Mouse (Mus musculus): ENCODE measurements around the gene Mroh9. TPM values are rescaled to one million over a fixed set of nuclear protein-coding genes. Genes with fewer than 3 reads are reported as not detected.

The Mroh9 gene
- polyA plus RNA-seq, 1 experiment from 2014 or later, result not detected

DNA sequence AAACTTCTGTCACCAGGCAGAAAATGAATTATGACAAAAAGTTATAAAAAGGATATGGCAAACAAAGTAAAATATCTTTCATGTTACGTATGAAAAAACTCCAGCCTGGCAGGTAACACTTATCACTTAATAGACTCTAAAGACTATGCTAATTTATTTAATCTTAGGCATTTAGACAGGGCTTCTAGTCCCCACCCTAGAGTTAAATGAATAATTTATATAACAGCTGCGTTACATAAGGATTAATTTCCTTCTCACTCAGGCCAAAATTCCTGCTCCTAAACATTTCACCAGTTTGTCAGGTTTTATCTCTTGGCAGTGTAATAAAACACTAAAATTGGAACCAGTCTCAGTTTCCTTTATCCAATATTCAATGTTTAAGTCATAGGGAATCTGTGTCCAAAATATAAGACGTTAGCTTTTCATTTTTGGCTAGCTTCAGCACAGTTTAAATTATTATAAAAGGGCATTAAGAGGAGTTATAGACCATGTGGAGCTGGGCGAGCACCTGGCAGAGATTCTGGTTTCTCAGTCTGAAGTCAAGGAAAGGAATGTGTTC, 84.1 kb downstream of the Mroh9 start:
- no peaks in the 10 kb centered on the region for H3K36me3 ChIP-seq (ENCODE audit: control insufficient read depth, insufficient read depth, low read length)
- no peaks in the 10 kb centered on the region for H3K27me3 ChIP-seq (ENCODE audit: control insufficient read depth, insufficient read depth, low read length)
- peak overlapping the region; percentile 41; the same call in 1 of the 2 replicates for H3K27ac ChIP-seq (ENCODE audit: low read length)
- no peak overlapping the region for H3K4me2 ChIP-seq (replicated peaks; ENCODE audit: low read depth, low read length)
- no peak overlapping the region for H3K9ac ChIP-seq (replicated peaks; ENCODE audit: low read depth, low read length)
- no peak overlapping the region for H3K4me3 ChIP-seq (ENCODE audit: low read depth, low read length)
- no peaks in the 10 kb centered on the region for H3K9me3 ChIP-seq (ENCODE audit: control insufficient read depth, low read depth, low read length)
- WGBS, result 49% methylated on average over 4 of the region's 4 CpGs
- no peaks in the 10 kb centered on the region for H3K4me1 ChIP-seq (ENCODE audit: control insufficient read depth, insufficient read depth, low read length)
- ATAC-seq (ENCODE audit: insufficient number of reproducible peaks, insufficient read depth, low FRiP score, low read depth), result peak; percentile 69; the same call in 1 of the 2 replicates

DNA sequence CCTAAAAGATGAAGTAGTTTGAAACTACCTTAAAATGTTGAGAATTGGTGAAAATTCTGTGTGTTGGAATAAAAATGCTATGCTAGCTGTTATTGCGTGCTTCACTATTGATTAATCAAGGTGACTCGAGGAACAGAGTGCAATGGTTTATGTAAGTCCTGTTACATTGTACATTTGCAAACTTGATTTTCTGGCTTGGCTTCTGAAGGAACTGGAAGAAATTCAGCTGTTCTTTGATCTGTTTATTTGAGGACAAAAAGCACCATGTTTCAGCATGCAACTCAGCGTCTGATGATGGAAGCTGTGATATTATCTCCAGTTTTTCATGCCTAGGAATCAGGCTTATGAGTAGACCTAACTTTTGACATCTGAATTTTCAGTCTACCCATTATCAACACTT, 97.9 kb downstream of the Mroh9 start:
- WGBS, result 49% methylated on average over 3 of the region's 3 CpGs
- no peak overlapping the region for H3K27ac ChIP-seq (ENCODE audit: low read length)
- no peaks in the 10 kb centered on the region for H3K4me1 ChIP-seq (ENCODE audit: control insufficient read depth, insufficient read depth, low read length)
- ATAC-seq (ENCODE audit: insufficient number of reproducible peaks, insufficient read depth, low FRiP score, low read depth), result no peak
- no peaks in the 10 kb centered on the region for H3K36me3 ChIP-seq (ENCODE audit: control insufficient read depth, insufficient read depth, low read length)
- no peak overlapping the region for H3K4me3 ChIP-seq (ENCODE audit: low read depth, low read length)
- H3K27me3 ChIP-seq (ENCODE audit: control insufficient read depth, insufficient read depth, low read length), result no peaks in the 10 kb centered on the region
- no peak overlapping the region for H3K9ac ChIP-seq (replicated peaks; ENCODE audit: low read depth, low read length)
- no peaks in the 10 kb centered on the region for H3K9me3 ChIP-seq (ENCODE audit: control insufficient read depth, low read depth, low read length)
- H3K4me2 ChIP-seq (replicated peaks; ENCODE audit: low read depth, low read length), result no peak overlapping the region

DNA sequence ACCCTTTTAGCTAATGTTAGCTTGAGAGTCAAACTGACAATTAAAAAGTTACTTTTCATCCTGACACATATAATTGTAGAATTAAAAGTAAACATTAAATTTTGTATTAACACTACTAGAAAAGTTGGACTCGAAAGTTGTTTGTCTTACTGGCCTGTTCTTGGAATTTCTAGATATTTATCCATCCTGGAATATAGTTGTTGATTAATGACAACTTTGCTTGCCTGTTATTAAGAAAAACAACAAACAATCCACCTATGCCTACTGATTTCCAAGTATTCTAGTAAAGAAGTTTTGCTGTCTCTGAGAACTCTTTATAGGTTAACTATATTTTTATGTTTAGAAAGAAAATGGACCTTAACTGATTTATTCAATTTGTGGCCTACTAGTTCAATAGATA, 98.7 kb downstream of the Mroh9 start:
- Histone ChIP-seq H3K9ac (replicated peaks; ENCODE audit: low read depth, low read length) (no peak overlapping the region), H3K4me2 (replicated peaks; ENCODE audit: low read depth, low read length) (no peak overlapping the region), H3K27ac (ENCODE audit: low read length) (no peak overlapping the region), H3K9me3 (ENCODE audit: control insufficient read depth, low read depth, low read length) (no peaks in the 10 kb centered on the region), H3K27me3 (ENCODE audit: control insufficient read depth, insufficient read depth, low read length) (no peaks in the 10 kb centered on the region), H3K4me3 (ENCODE audit: low read depth, low read length) (no peak overlapping the region), H3K4me1 (ENCODE audit: control insufficient read depth, insufficient read depth, low read length) (no peaks in the 10 kb centered on the region), H3K36me3 (ENCODE audit: control insufficient read depth, insufficient read depth, low read length) (no peaks in the 10 kb centered on the region)
- no peak for ATAC-seq (ENCODE audit: insufficient number of reproducible peaks, insufficient read depth, low FRiP score, low read depth)
- 68% methylated on average over 1 of the region's 1 CpGs for WGBS

DNA sequence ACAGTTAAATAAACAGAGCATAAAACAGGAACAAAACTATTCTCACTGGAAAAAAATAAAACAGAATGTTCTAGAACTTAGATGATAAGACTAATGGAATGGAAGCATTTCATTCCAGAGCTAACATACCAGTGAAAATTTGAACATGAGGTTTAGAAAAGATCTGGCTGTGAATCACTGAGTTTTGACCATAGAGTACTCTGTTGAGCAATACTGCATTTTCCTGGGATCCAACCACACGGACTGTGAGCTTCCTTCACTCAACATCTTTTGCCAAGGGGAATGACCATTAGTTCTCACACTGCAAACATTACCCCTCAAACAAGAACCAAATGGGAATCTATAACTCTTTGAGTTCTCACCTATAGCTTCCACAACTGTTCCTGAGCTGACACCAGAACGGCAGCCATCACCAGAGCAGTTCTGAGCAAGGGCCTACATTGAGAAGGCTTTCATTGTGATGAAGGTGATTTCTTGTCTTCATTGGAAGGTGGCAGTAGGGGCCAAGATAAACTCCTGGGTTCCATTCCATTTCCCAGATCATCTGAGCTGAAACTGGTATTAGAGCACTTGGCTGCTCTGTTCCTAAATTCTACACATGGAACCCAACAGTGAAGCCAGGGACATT, 99.2 kb downstream of the Mroh9 start:
- WGBS, result 84% methylated on average over 2 of the region's 2 CpGs
- Histone ChIP-seq H3K9ac (replicated peaks; ENCODE audit: low read depth, low read length) (no peak overlapping the region), H3K36me3 (ENCODE audit: control insufficient read depth, insufficient read depth, low read length) (no peaks in the 10 kb centered on the region), H3K4me3 (ENCODE audit: low read depth, low read length) (no peak overlapping the region), H3K4me1 (ENCODE audit: control insufficient read depth, insufficient read depth, low read length) (no peaks in the 10 kb centered on the region), H3K4me2 (replicated peaks; ENCODE audit: low read depth, low read length) (no peak overlapping the region), H3K27ac (ENCODE audit: low read length) (no peak overlapping the region), H3K27me3 (ENCODE audit: control insufficient read depth, insufficient read depth, low read length) (no peaks in the 10 kb centered on the region), H3K9me3 (ENCODE audit: control insufficient read depth, low read depth, low read length) (no peaks in the 10 kb centered on the region)
- ATAC-seq (ENCODE audit: insufficient number of reproducible peaks, insufficient read depth, low FRiP score, low read depth), result no peak

DNA sequence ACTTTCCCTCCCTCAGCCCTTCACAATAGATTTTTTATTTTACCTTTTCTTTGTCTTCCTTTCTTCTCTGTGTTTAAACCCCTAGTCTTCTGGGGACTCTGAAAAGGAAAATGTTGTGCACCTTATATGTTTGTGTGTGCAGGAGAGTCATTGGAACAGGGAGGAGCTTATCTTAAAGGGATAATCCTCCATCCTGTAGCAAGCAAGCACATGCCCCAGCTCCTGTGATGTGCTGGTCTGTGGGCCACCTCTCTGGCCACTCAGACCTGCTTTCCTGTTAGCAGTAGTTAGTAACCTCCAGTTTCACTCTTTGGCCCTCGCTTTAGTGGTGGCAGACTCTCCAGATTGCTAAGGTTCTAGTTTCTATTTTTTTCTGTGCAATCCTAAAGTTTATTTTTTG, 101.0 kb downstream of the Mroh9 start, which contains the start of gene Fmo3:
Fmo3 (minus strand) TSS at position 101 of the 400 bp plus-strand sequence.
- Histone ChIP-seq H3K27me3 (ENCODE audit: control insufficient read depth, insufficient read depth, low read length) (no peaks in the 10 kb centered on the region), H3K9me3 (ENCODE audit: control insufficient read depth, low read depth, low read length) (no peaks in the 10 kb centered on the region), H3K27ac (ENCODE audit: low read length) (no peak within 1 kb of the TSS), H3K4me2 (replicated peaks; ENCODE audit: low read depth, low read length) (no peak within 1 kb of the TSS), H3K4me1 (ENCODE audit: control insufficient read depth, insufficient read depth, low read length) (no peaks in the 10 kb centered on the region), H3K36me3 (ENCODE audit: control insufficient read depth, insufficient read depth, low read length) (no peaks in the 10 kb centered on the region), H3K9ac (replicated peaks; ENCODE audit: low read depth, low read length) (no peak within 1 kb of the TSS), H3K4me3 (ENCODE audit: low read depth, low read length) (no peak within 1 kb of the TSS)
- WGBS, result 79% methylated on average over 1 of the region's 1 CpGs
- no peak for ATAC-seq (ENCODE audit: insufficient number of reproducible peaks, insufficient read depth, low FRiP score, low read depth)

Other genes with a start within 250 kb of the Mroh9 start
- gene Fmo1, start 219.1 kb downstream of the Mroh9 start, polyA plus RNA-seq (2014; fragmentation: Nextera tagmentation; extraction: Ambion mirVana), result 7.0 and 10.6 TPM in 2 replicates
- gene Fmo2, start 186.9 kb downstream of the Mroh9 start, polyA plus RNA-seq (2014; fragmentation: Nextera tagmentation; extraction: Ambion mirVana), result 1.4 and 2.6 TPM in 2 replicates
- gene Fmo6, start 148.2 kb downstream of the Mroh9 start, polyA plus RNA-seq (2014; fragmentation: Nextera tagmentation; extraction: Ambion mirVana), result 0.13 and 0.16 TPM in 2 replicates
- 0.13 and 0.16 TPM in 2 replicates for gene Fmo3, start 101.1 kb downstream of the Mroh9 start, polyA plus RNA-seq (2014; fragmentation: Nextera tagmentation; extraction: Ambion mirVana)
- 7.7 and 8.2 TPM in 2 replicates for gene Prrx1, start 228.0 kb upstream of the Mroh9 start, polyA plus RNA-seq (2014; fragmentation: Nextera tagmentation; extraction: Ambion mirVana)